Mouse (Mus musculus): ENCODE data around the gene H2afy2.

H2afy2 gene

GRCm38 (mm10) chr10:61723271-61723670 is 60.7 kb downstream of the H2afy2 start:
- in situ Hi-C loops (cut with MboI), result no loop called here

- in situ Hi-C loops (cut with MboI), result no loop called here
These were observed 61.7 kb downstream of the H2afy2 start for GRCm38 (mm10) chr10:61722215-61722614.

- in situ Hi-C loops (cut with MboI), result no loop called here
These were observed 63.6 kb downstream of the H2afy2 start for GRCm38 (mm10) chr10:61720331-61720730.

- in situ Hi-C loops (cut with MboI), result no loop called here
These were observed 66.3 kb downstream of the H2afy2 start for GRCm38 (mm10) chr10:61717406-61718296.

- in situ Hi-C loops (cut with MboI), result no loop called here
These were observed 67.7 kb downstream of the H2afy2 start for GRCm38 (mm10) chr10:61715996-61716864.

- in situ Hi-C loops (cut with MboI), result no loop called here
These were observed 68.5 kb downstream of the H2afy2 start for GRCm38 (mm10) chr10:61715462-61715837.

GRCm38 (mm10) chr10:61714771-61715461 is 69.0 kb downstream of the H2afy2 start, which contains the start of gene Aifm2:
Gene Aifm2 (plus strand): TSS chr10:61715263.
- in situ Hi-C loops (cut with MboI), result no loop called here

- in situ Hi-C loops (cut with MboI), result no loop called here
These were observed 69.8 kb downstream of the H2afy2 start for GRCm38 (mm10) chr10:61714146-61714545.

- in situ Hi-C loops (cut with MboI), result no loop called here
These were observed 70.3 kb downstream of the H2afy2 start for GRCm38 (mm10) chr10:61713601-61714000.

GRCm38 (mm10) chr10:61706412-61707375 is 77.3 kb downstream of the H2afy2 start:
- in situ Hi-C loops (cut with MboI), result no loop called here

- in situ Hi-C loops (cut with MboI), result no loop called here
These were observed 79.3 kb downstream of the H2afy2 start for GRCm38 (mm10) chr10:61704663-61705062.

- in situ Hi-C loops (cut with MboI), result loop anchor here (25.0 kb wide), 1 partner anchor 235 kb away; the partner anchor contains the start of gene Eif4ebp2
These were observed 86.9 kb downstream of the H2afy2 start for GRCm38 (mm10) chr10:61697028-61697427.

GRCm38 (mm10) chr10:61696560-61696823 is 87.5 kb downstream of the H2afy2 start:
- in situ Hi-C loops (cut with MboI), result loop anchor here (25.0 kb wide), 1 partner anchor 234 kb away; the partner anchor contains the start of gene Eif4ebp2

GRCm38 (mm10) chr10:61695703-61696559 is 88.0 kb downstream of the H2afy2 start:
- in situ Hi-C loops (cut with MboI), result loop anchor here (25.0 kb wide), 1 partner anchor 234 kb away; the partner anchor contains the start of gene Eif4ebp2

GRCm38 (mm10) chr10:61694870-61695670 is 88.9 kb downstream of the H2afy2 start, which contains the start of gene Tysnd1:
Gene Tysnd1 (plus strand): TSS chr10:61695514.
- in situ Hi-C loops (cut with MboI), result loop anchor here (25.0 kb wide), 1 partner anchor 233 kb away; the partner anchor contains the start of gene Eif4ebp2

GRCm38 (mm10) chr10:61693563-61693962 is 90.4 kb downstream of the H2afy2 start:
- in situ Hi-C loops (cut with MboI), result loop anchor here (25.0 kb wide), 1 partner anchor 231 kb away; the partner anchor contains the start of gene Eif4ebp2

GRCm38 (mm10) chr10:61689405-61689804 is 94.5 kb downstream of the H2afy2 start:
- in situ Hi-C loops (cut with MboI), result loop anchor here (25.0 kb wide), 1 partner anchor 227 kb away; the partner anchor contains the start of gene Eif4ebp2
